ENCODE assay signal across 7 mouse cellular contexts in genomic region chr2:26501651-26502141, GRCm38 (mm10). TPM values are rescaled to one million over a fixed set of nuclear protein-coding genes. Genes with fewer than 3 reads are reported as not detected.
DNase-seq lines count a peak whose midpoint lies in the region; ATAC-seq and TF ChIP-seq lines count a peak whose summit lies in the region.

No protein-coding gene starts in this region.

- TF ChIP-seq POLR2A in embryonic fibroblast, embryonic 13.5 days (IDR thresholded peaks at IDR 0.05; ENCODE audit: low read depth, low read length): no peak

- peaks cover 8% of the 10 kb centered on the region; the same call in 1 of the 2 replicates for H3K4me1 ChIP-seq in embryonic fibroblast, embryonic 13.5 days (ENCODE audit: control insufficient read depth, insufficient read depth, low read length)
- peaks cover 69% of the 10 kb centered on the region for H3K4me1 ChIP-seq in kidney, embryonic 14.5 days (ENCODE audit: control insufficient read depth, insufficient read depth, low read length)
- H3K4me1 ChIP-seq in midbrain, embryonic 16.5 days (ENCODE audit: control insufficient read depth, insufficient read depth, low read length): peaks cover 46% of the 10 kb centered on the region

- H3K9ac ChIP-seq in kidney, embryonic 14.5 days (ENCODE audit: low read depth, low read length): peak overlapping the region; percentile 92
- H3K9ac ChIP-seq in midbrain, embryonic 16.5 days (ENCODE audit: low read depth, low read length): peak overlapping the region; percentile 61; the same call in 1 of the 2 replicates

- H3K4me2 ChIP-seq in kidney, embryonic 14.5 days (replicated peaks; ENCODE audit: low read depth, low read length): peak overlapping the region; percentile 87
- peak overlapping the region; percentile 86 for H3K4me2 ChIP-seq in midbrain, embryonic 16.5 days (ENCODE audit: low read length)

- no peaks in the 10 kb centered on the region for H3K27me3 ChIP-seq in C2C12 (ENCODE audit: control insufficient read depth, insufficient read depth, insufficient read length)
- no peaks in the 10 kb centered on the region for H3K27me3 ChIP-seq in kidney, embryonic 14.5 days (ENCODE audit: control insufficient read depth, insufficient read depth, low read length)
- peaks cover 22% of the 10 kb centered on the region for H3K27me3 ChIP-seq in midbrain, embryonic 16.5 days (ENCODE audit: control insufficient read depth, insufficient read depth, low read depth, low read length)

- peak overlapping the region; percentile 56 for H3K4me3 ChIP-seq in C2C12 (ENCODE audit: insufficient read depth, poor library complexity, severe bottlenecking)
- peak overlapping the region; percentile 96 for H3K4me3 ChIP-seq in embryonic fibroblast, embryonic 13.5 days (ENCODE audit: insufficient read depth, low read length)
- H3K4me3 ChIP-seq in kidney, embryonic 14.5 days (ENCODE audit: low read length): peak overlapping the region; percentile 90
- H3K4me3 ChIP-seq in midbrain, embryonic 16.5 days (ENCODE audit: low read depth, low read length): peak overlapping the region; percentile 54

- TF ChIP-seq CTCF in C2C12 (IDR thresholded peaks at IDR 0.05; ENCODE audit: control insufficient read depth, insufficient read depth, insufficient read length): no peak
- no peak for TF ChIP-seq CTCF in embryonic fibroblast, embryonic 13.5 days (IDR thresholded peaks at IDR 0.05; ENCODE audit: borderline replicate concordance, insufficient read depth, low read length)

- WGBS in kidney, embryonic 14.5 days: 1% methylated on average over 15 of the region's 15 CpGs
- 2% methylated on average over 15 of the region's 15 CpGs for WGBS in midbrain, embryonic 16.5 days

- peak overlapping the region; percentile 6 for H3ac ChIP-seq in C2C12 (ENCODE audit: control insufficient read depth, insufficient read length, low read depth)

- no peak for ATAC-seq in kidney, embryonic 14.5 days (ENCODE audit: low FRiP score, low TSS enrichment)
- 0 out of 2 replicates have a peak, but pooled peaks have one; percentile 9 for ATAC-seq in midbrain, embryonic 16.5 days

- H3K27ac ChIP-seq in embryonic fibroblast, embryonic 13.5 days (ENCODE audit: insufficient read depth, low read length): no peak overlapping the region
- H3K27ac ChIP-seq in kidney, embryonic 14.5 days (ENCODE audit: low read depth, low read length): peak overlapping the region; percentile 78
- H3K27ac ChIP-seq in midbrain, embryonic 16.5 days (ENCODE audit: low read length): peak overlapping the region; percentile 72

- H3K79me2 ChIP-seq in C2C12 (ENCODE audit: control insufficient read depth, insufficient read depth): peaks cover 21% of the 10 kb centered on the region

- DNase-seq in 3134 (ENCODE audit: extremely low read depth, insufficient read length, low spot score): peak; percentile 44
- no peak for DNase-seq in ovary, adult 18-20 months (ENCODE audit: low spot score)
- DNase-seq in cerebellum, adult 9-10 months: no peak

- no peaks in the 10 kb centered on the region for H3K9me3 ChIP-seq in kidney, embryonic 14.5 days (ENCODE audit: control insufficient read depth, low read length)
- H3K9me3 ChIP-seq in midbrain, embryonic 16.5 days (replicated peaks; ENCODE audit: control insufficient read depth, low read length, poor library complexity, severe bottlenecking): no peaks in the 10 kb centered on the region

- H3K36me3 ChIP-seq in C2C12 (ENCODE audit: control insufficient read depth, insufficient read depth): no peaks in the 10 kb centered on the region
- H3K36me3 ChIP-seq in kidney, embryonic 14.5 days (ENCODE audit: control insufficient read depth, insufficient read depth, low read length): peaks cover 5% of the 10 kb centered on the region
- H3K36me3 ChIP-seq in midbrain, embryonic 16.5 days (ENCODE audit: control insufficient read depth, insufficient read depth, low read length): no peaks in the 10 kb centered on the region

- H3K79me3 ChIP-seq in C2C12 (ENCODE audit: low read depth): peaks cover 9% of the 10 kb centered on the region

TF ChIP-seq in C2C12, 6 proteins besides CTCF, POLR2A, EP300 and RAD21:
- TF ChIP-seq FOSL1 (IDR thresholded peaks at IDR 0.05; ENCODE audit: insufficient read depth, low read length, poor library complexity, severe bottlenecking) (no peak), CEBPB (IDR thresholded peaks at IDR 0.05; ENCODE audit: low read depth) (no peak), USF1 (IDR thresholded peaks at IDR 0.05; ENCODE audit: low read depth) (peak; percentile 80), MYOG (IDR thresholded peaks at IDR 0.05; ENCODE audit: control insufficient read depth, extremely low read depth, insufficient read length) (no peak), MYOD1 (IDR thresholded peaks at IDR 0.05; ENCODE audit: control insufficient read depth, insufficient read length, low read depth) (no peak), MAX (IDR thresholded peaks at IDR 0.05) (no peak)

RNA-seq across cellular contexts. Expression of gene Notch1, which starts 14.8 kb away (rescaled TPM):
- 4.5 TPM for polyA plus RNA-seq in C2C12 (2012; fragmentation: generic; extraction: Trizol)
- 19.2 and 24.3 TPM in 2 replicates for polyA plus RNA-seq in embryonic fibroblast, embryonic 13.5 days (2011; ENCODE audit: insufficient read length, low read depth, missing spikeins)
- polyA plus RNA-seq in kidney, embryonic 14.5 days (2014; fragmentation: Nextera tagmentation; extraction: Ambion mirVana): 33.4 and 45.1 TPM in 2 replicates
- 10.7 and 11.4 TPM in 2 replicates for polyA plus RNA-seq in midbrain, embryonic 16.5 days (2015; fragmentation: Nextera tagmentation; extraction: Ambion mirVana)

RNA-seq across cellular contexts. Expression of gene Sec16a, which starts 56.7 kb away (rescaled TPM):
- polyA plus RNA-seq in C2C12 (2012; fragmentation: generic; extraction: Trizol): 19.5 TPM
- polyA plus RNA-seq in embryonic fibroblast, embryonic 13.5 days (2011; ENCODE audit: insufficient read length, low read depth, missing spikeins): 59.4 and 70.1 TPM in 2 replicates
- 18.9 and 43.9 TPM in 2 replicates for polyA plus RNA-seq in kidney, embryonic 14.5 days (2014; fragmentation: Nextera tagmentation; extraction: Ambion mirVana)
- polyA plus RNA-seq in midbrain, embryonic 16.5 days (2015; fragmentation: Nextera tagmentation; extraction: Ambion mirVana): 18.7 and 20.4 TPM in 2 replicates
